Mouse (Mus musculus) urinary bladder, postnatal 4 days (tissue): ENCODE results near the gene Emp2.
A peak's percentile ranks its signal among the peaks of the same experiment; 100 is the strongest.
"Not testable (repeated sequence)": the region's sequence is repeated elsewhere in the genome, so short reads cannot be mapped to it uniquely, and the experiment has no call there.

ENCODE experiments used
- DNase-seq, 2 experiments: peaks; one replicate each; pipeline ENCODE4 v3.0.0; 2021 to 2022; ENCODE audit warnings: low spot score in 2 of 2

Gene Emp2

GRCm38 (mm10) chr16:10319914-10320569 lies 6.3 kb upstream of the Emp2 start:
- DNase-seq, result no peak

GRCm38 (mm10) chr16:10317197-10317544 lies 3.4 kb upstream of the Emp2 start:
- no peak for DNase-seq

GRCm38 (mm10) chr16:10316493-10317196 lies 2.9 kb upstream of the Emp2 start:
- no peak for DNase-seq

GRCm38 (mm10) chr16:10313226-10313625 lies 542 bp downstream of the Emp2 start:
- no peak for DNase-seq

GRCm38 (mm10) chr16:10311989-10312388 lies 1.8 kb downstream of the Emp2 start:
- no peak for DNase-seq

GRCm38 (mm10) chr16:10311086-10311485 lies 2.7 kb downstream of the Emp2 start:
- DNase-seq, result no peak

GRCm38 (mm10) chr16:10310507-10310906 lies 3.3 kb downstream of the Emp2 start:
- DNase-seq, result no peak

GRCm38 (mm10) chr16:10307351-10307750 lies 6.4 kb downstream of the Emp2 start:
- no peak for DNase-seq

GRCm38 (mm10) chr16:10306101-10306500 lies 7.7 kb downstream of the Emp2 start:
- DNase-seq, result no peak

- DNase-seq, result no peak
Measured at GRCm38 (mm10) chr16:10301337-10301736, 12.4 kb downstream of the Emp2 start.

- DNase-seq, result no peak
Measured at GRCm38 (mm10) chr16:10300231-10301186, 13.3 kb downstream of the Emp2 start.

- no peak for DNase-seq
Measured at GRCm38 (mm10) chr16:10299637-10300036, 14.1 kb downstream of the Emp2 start.

GRCm38 (mm10) chr16:10297696-10298644 lies 15.8 kb downstream of the Emp2 start:
- DNase-seq, result no peak

GRCm38 (mm10) chr16:10288115-10288514 lies 25.7 kb downstream of the Emp2 start:
- no peak for DNase-seq

- DNase-seq, result no peak
Measured at GRCm38 (mm10) chr16:10286513-10287268, 27.1 kb downstream of the Emp2 start.

- no peak for DNase-seq
Measured at GRCm38 (mm10) chr16:10281890-10282289, 31.9 kb downstream of the Emp2 start.

- DNase-seq, result peak; percentile 63 to 81
Measured at GRCm38 (mm10) chr16:10280286-10280951, 33.3 kb downstream of the Emp2 start.

- not testable (repeated sequence) for DNase-seq
Measured at GRCm38 (mm10) chr16:10276778-10277177, 37.0 kb downstream of the Emp2 start.

- no peak for DNase-seq
Measured at GRCm38 (mm10) chr16:10274465-10274864, 39.3 kb downstream of the Emp2 start.

GRCm38 (mm10) chr16:10272256-10272655 lies 41.5 kb downstream of the Emp2 start:
- no peak for DNase-seq
